Mouse (Mus musculus): ENCODE measurements around the gene Rsph14. TPM values are rescaled to one million over a fixed set of nuclear protein-coding genes. Genes with fewer than 3 reads are reported as not detected.

Rsph14 gene
- polyA plus RNA-seq, 1 experiment: not detected

DNA sequence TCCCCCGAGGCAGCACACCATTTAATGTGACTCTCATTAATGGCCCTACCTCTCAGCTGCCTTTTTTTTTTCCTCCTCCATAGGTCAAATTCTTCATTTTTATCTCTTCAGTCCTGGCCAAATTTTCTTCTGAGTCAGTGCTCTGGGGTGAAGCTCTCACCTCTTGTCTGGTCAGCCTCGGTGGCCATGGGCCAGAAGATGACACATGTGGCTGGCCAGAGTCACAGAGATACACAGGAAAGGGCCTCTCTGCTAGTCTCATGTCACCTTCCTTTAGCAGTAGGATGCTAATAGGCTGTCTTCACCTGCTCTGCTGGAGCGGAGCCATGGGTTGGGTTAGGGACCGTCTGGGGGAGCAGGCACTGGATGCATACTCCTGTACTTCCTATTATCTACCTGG is 54.3 kb downstream of the Rsph14 start:
- Histone ChIP-seq H3K27me3 (replicated peaks; ENCODE audit: control insufficient read depth, insufficient read depth, low read length) (no peaks in the 10 kb centered on the region), H3K27ac (ENCODE audit: insufficient read depth, low read depth, low read length) (no peak overlapping the region), H3K4me1 (ENCODE audit: control insufficient read depth, insufficient read depth, low read length) (no peaks in the 10 kb centered on the region), H3K4me3 (ENCODE audit: insufficient read depth, low read depth, low read length) (no peak overlapping the region), H3K36me3 (ENCODE audit: control insufficient read depth, insufficient read depth, low read length) (no peaks in the 10 kb centered on the region)
- no peak for DNase-seq
- 65% methylated on average over 4 of the region's 4 CpGs for WGBS
- TF ChIP-seq CTCF (conservative IDR thresholded peaks at IDR 0.05; ENCODE audit: insufficient read depth, insufficient read length, low read depth, low read length) (no peak), POLR2A (IDR thresholded peaks at IDR 0.05; ENCODE audit: low read depth, low read length) (no peak)

DNA sequence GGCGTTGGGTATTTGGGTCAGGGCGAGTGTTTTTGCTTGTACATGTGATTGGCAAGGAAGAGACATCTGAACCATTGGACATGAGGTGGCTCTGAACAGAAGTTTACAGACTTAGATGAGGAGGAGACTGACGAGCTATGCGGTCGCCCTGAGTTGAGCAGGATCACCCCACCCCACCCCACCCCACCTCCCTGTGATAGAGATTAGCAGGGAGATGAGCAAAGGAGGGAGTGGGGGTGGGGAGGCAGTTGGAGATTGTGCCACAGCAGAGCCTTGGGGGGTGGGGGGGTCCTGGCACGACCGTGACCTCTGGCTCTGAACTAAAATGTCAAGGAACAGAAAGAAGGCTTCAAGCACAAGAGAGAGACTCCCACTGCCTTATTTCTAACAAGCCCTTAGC is 56.0 kb downstream of the Rsph14 start:
- no peak for TF ChIP-seq CTCF (conservative IDR thresholded peaks at IDR 0.05; ENCODE audit: insufficient read depth, insufficient read length, low read depth, low read length)
- TF ChIP-seq POLR2A (IDR thresholded peaks at IDR 0.05; ENCODE audit: low read depth, low read length): no peak
- H3K4me3 ChIP-seq (ENCODE audit: insufficient read depth, low read depth, low read length): no peak overlapping the region
- H3K27ac ChIP-seq (ENCODE audit: insufficient read depth, low read depth, low read length): no peak overlapping the region
- H3K27me3 ChIP-seq (replicated peaks; ENCODE audit: control insufficient read depth, insufficient read depth, low read length): no peaks in the 10 kb centered on the region
- no peaks in the 10 kb centered on the region for H3K36me3 ChIP-seq (ENCODE audit: control insufficient read depth, insufficient read depth, low read length)
- no peaks in the 10 kb centered on the region for H3K4me1 ChIP-seq (ENCODE audit: control insufficient read depth, insufficient read depth, low read length)
- 86% methylated on average over 7 of the region's 7 CpGs for WGBS
- no peak for DNase-seq

DNA sequence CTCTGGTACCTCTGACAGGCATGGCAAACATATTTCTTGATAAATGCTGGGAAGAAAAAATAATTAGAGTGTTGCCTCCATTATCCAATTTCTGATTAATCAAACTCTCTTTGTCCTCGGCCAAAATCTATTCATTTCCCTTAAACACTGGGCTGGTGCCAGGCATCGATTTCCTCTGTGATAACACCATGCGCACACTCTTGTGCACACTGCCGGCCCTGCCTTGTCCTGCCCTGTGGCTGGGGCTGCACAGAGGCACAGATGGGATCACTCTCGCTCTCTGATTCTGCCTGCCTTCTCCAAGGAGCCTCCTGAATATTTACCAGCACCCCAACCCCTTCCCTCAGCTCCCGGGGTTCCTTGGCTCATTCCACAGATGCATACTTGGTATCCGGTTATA is 56.8 kb downstream of the Rsph14 start:
- WGBS: 72% methylated on average over 7 of the region's 7 CpGs
- H3K4me3 ChIP-seq (ENCODE audit: insufficient read depth, low read depth, low read length): no peak overlapping the region
- TF ChIP-seq POLR2A (IDR thresholded peaks at IDR 0.05; ENCODE audit: low read depth, low read length): no peak
- no peak for TF ChIP-seq CTCF (conservative IDR thresholded peaks at IDR 0.05; ENCODE audit: insufficient read depth, insufficient read length, low read depth, low read length)
- no peaks in the 10 kb centered on the region for H3K4me1 ChIP-seq (ENCODE audit: control insufficient read depth, insufficient read depth, low read length)
- H3K36me3 ChIP-seq (ENCODE audit: control insufficient read depth, insufficient read depth, low read length): no peaks in the 10 kb centered on the region
- no peaks in the 10 kb centered on the region for H3K27me3 ChIP-seq (replicated peaks; ENCODE audit: control insufficient read depth, insufficient read depth, low read length)
- no peak for DNase-seq
- no peak overlapping the region for H3K27ac ChIP-seq (ENCODE audit: insufficient read depth, low read depth, low read length)

DNA sequence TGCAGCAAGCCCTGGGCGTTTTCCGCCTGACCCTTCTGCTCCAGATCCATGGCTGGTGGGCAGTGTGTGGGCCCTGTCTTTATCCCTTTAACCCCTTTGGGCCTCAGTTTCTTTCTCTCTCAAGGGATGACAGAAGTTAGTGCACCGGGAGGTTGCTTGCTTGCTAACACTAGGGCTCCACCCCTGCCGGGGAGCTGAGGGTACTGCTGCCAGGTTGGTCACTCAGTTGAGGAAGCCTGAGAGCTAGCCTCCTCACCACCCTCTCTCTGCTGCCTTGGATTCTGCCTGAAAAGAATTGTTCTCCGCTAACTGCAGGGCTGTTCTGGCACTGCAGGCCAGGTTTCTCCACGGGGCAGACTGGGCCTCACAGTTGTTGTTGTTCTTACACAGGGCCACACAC is 59.4 kb downstream of the Rsph14 start:
- H3K4me3 ChIP-seq (ENCODE audit: insufficient read depth, low read depth, low read length): no peak overlapping the region
- WGBS: 73% methylated on average over 6 of the region's 6 CpGs
- no peaks in the 10 kb centered on the region for H3K4me1 ChIP-seq (ENCODE audit: control insufficient read depth, insufficient read depth, low read length)
- H3K36me3 ChIP-seq (ENCODE audit: control insufficient read depth, insufficient read depth, low read length): no peaks in the 10 kb centered on the region
- TF ChIP-seq POLR2A (IDR thresholded peaks at IDR 0.05; ENCODE audit: low read depth, low read length) (no peak), CTCF (conservative IDR thresholded peaks at IDR 0.05; ENCODE audit: insufficient read depth, insufficient read length, low read depth, low read length) (no peak)
- H3K27me3 ChIP-seq (replicated peaks; ENCODE audit: control insufficient read depth, insufficient read depth, low read length): no peaks in the 10 kb centered on the region
- no peak overlapping the region for H3K27ac ChIP-seq (ENCODE audit: insufficient read depth, low read depth, low read length)
- DNase-seq: no peak

DNA sequence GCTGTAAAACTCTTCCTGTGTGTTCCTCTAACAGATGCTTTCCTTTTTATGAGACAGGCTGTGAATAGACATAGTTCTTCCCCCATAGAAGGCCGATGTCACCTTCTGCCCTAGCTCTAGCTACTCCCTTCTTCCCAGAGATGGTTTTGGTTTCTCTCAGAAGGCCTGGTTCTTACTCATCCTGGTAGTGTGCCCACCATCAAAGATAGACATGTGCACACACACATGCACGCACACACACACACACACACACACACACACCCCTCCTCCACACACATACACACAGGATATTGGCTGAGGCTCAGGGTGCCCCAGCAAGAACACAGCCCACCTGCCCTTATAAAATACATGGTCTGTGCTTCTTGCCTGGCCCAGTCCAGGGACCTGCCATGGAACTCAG is 63.1 kb downstream of the Rsph14 start:
- no peak overlapping the region for H3K4me3 ChIP-seq (ENCODE audit: insufficient read depth, low read depth, low read length)
- H3K4me1 ChIP-seq (ENCODE audit: control insufficient read depth, insufficient read depth, low read length): no peaks in the 10 kb centered on the region
- H3K36me3 ChIP-seq (ENCODE audit: control insufficient read depth, insufficient read depth, low read length): no peaks in the 10 kb centered on the region
- H3K27ac ChIP-seq (ENCODE audit: insufficient read depth, low read depth, low read length): no peak overlapping the region
- WGBS: 94% methylated on average over 2 of the region's 2 CpGs
- no peak for DNase-seq
- no peaks in the 10 kb centered on the region for H3K27me3 ChIP-seq (replicated peaks; ENCODE audit: control insufficient read depth, insufficient read depth, low read length)
- TF ChIP-seq POLR2A (IDR thresholded peaks at IDR 0.05; ENCODE audit: low read depth, low read length) (no peak), CTCF (conservative IDR thresholded peaks at IDR 0.05; ENCODE audit: insufficient read depth, insufficient read length, low read depth, low read length) (no peak)

DNA sequence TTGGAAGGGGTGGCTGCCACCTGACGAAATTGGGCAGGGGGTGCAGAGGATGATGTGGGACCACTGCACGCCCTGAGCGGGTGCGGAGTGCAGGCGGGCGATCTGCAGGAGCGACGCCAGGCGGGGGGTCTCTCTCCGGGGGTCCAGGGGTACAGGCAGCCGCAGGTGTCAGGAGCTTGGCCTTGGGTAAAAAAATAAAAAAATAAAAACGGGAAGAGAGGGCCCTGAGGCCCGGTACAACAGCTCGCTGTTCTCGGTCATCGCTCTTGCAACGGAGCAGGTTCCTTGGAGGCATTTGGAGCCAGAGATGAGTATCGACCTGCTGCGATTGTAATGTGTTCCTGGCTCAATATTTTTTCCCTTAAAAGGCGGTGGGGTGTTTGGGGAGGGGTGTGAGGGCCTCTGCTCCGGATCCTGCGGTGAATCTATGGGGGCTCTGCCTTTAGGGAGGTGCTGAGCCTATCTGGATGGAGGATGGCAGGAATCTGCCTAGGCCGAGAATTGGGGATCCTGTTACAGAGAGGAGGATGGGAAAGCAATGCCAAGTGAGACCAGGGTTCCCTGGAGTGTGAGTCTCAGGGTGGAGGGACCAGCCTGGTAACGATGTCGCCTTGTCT is 64.6 kb downstream of the Rsph14 start:
- H3K36me3 ChIP-seq (ENCODE audit: control insufficient read depth, insufficient read depth, low read length): no peaks in the 10 kb centered on the region
- H3K4me3 ChIP-seq (ENCODE audit: insufficient read depth, low read depth, low read length): peak overlapping the region; percentile 58
- DNase-seq: peak; percentile 6
- no peak overlapping the region for H3K27ac ChIP-seq (ENCODE audit: insufficient read depth, low read depth, low read length)
- TF ChIP-seq POLR2A (IDR thresholded peaks at IDR 0.05; ENCODE audit: low read depth, low read length) (no peak), CTCF (conservative IDR thresholded peaks at IDR 0.05; ENCODE audit: insufficient read depth, insufficient read length, low read depth, low read length) (no peak)
- H3K27me3 ChIP-seq (replicated peaks; ENCODE audit: control insufficient read depth, insufficient read depth, low read length): no peaks in the 10 kb centered on the region
- H3K4me1 ChIP-seq (ENCODE audit: control insufficient read depth, insufficient read depth, low read length): no peaks in the 10 kb centered on the region
- WGBS: 10% methylated on average over 25 of the region's 25 CpGs

DNA sequence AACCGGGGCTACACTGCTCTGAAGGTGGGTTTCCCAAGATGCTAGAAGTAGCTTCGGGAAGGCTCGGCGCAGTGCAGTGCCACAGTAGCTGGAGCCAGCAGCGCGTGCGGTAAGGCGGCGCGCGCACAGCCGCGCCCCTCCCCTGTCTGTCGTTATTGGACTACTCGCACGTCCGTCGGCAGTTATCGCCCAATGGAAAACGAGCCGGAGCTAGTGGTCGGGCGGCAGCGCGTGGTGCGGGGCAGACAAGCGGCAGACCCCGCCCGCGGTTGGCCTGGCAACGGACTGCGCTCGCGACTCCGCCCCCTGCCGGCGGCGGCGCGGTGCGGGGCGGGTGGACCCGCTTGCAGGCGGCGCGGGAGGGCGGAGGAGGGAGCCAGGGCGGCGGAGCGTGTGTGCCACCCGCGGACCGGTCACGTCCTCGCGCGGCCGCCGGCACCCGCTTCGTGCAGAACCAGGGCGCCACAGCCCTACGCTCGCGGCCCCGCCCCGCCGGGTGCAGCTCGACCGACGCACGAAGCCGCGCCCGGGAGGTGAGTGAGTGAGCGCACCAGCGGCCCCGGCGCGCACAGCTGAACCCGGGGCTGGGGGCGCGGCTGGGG is 65.4 kb downstream of the Rsph14 start, which contains the start of gene Gnaz:
Gene Gnaz (plus strand): TSS at position 328 of the 602 bp plus-strand sequence.
- under 1% methylated on average over 83 of the region's 83 CpGs for WGBS
- TF ChIP-seq POLR2A (IDR thresholded peaks at IDR 0.05; ENCODE audit: low read depth, low read length) (no peak), CTCF (conservative IDR thresholded peaks at IDR 0.05; ENCODE audit: insufficient read depth, insufficient read length, low read depth, low read length) (peak; percentile 40; the same call in 1 of the 2 replicates)
- no peaks in the 10 kb centered on the region for H3K27me3 ChIP-seq (replicated peaks; ENCODE audit: control insufficient read depth, insufficient read depth, low read length)
- H3K27ac ChIP-seq (ENCODE audit: insufficient read depth, low read depth, low read length): no peak within 1 kb of the TSS
- DNase-seq: peak; percentile 98
- no peaks in the 10 kb centered on the region for H3K4me1 ChIP-seq (ENCODE audit: control insufficient read depth, insufficient read depth, low read length)
- H3K36me3 ChIP-seq (ENCODE audit: control insufficient read depth, insufficient read depth, low read length): no peaks in the 10 kb centered on the region
- peak within 1 kb of the TSS; percentile 58 for H3K4me3 ChIP-seq (ENCODE audit: insufficient read depth, low read depth, low read length)
